Mouse (Mus musculus) ES-Bruce4 (cell line): ENCODE data around the gene Lipa. TPM values are rescaled to one million over a fixed set of nuclear protein-coding genes. Genes with fewer than 3 reads are reported as not detected.

Experiments
- H3K27ac ChIP-seq: 2 replicates; pipeline ENCODE4 v1.5.1; 2012; ENCODE audit warnings: low read length, inconsistent platforms; ENCODE audit not compliant: insufficient read depth
- H3K27me3 ChIP-seq: 2 replicates; pipeline ENCODE4 v1.6.1; 2012; ENCODE audit warnings: mild to moderate bottlenecking, low read length, inconsistent platforms; ENCODE audit not compliant: control insufficient read depth, poor library complexity, insufficient read depth, severe bottlenecking
- H3K36me3 ChIP-seq: 2 replicates; pipeline ENCODE4 v1.6.1; 2012; ENCODE audit warnings: inconsistent platforms, mild to moderate bottlenecking, low read length, moderate library complexity; ENCODE audit not compliant: control insufficient read depth, poor library complexity, insufficient read depth, severe bottlenecking
- H3K4me1 ChIP-seq: one replicate; pipeline ENCODE4 v1.8.1; 2011; ENCODE audit warnings: low read length; ENCODE audit not compliant: control insufficient read depth, insufficient read depth
- H3K4me3 ChIP-seq: 2 replicates; pipeline ENCODE4 v1.5.1; 2011; ENCODE audit warnings: low read depth, mild to moderate bottlenecking, low read length
- H3K9ac ChIP-seq: 2 replicates; pipeline ENCODE4 v1.6.1; 2012; ENCODE audit warnings: low read depth, mild to moderate bottlenecking, inconsistent platforms; ENCODE audit not compliant: poor library complexity, severe bottlenecking
- H3K9me3 ChIP-seq: replicated peaks from 2 replicates; pipeline ENCODE4 v1.6.1; 2012; ENCODE audit warnings: mild to moderate bottlenecking, low read length, inconsistent platforms; ENCODE audit not compliant: control insufficient read depth, poor library complexity, insufficient read depth, severe bottlenecking
- CTCF ChIP-seq: IDR thresholded peaks from one replicate; pipeline ENCODE4 v1.8.1; 2011; ENCODE audit warnings: low read depth, low read length
- EP300 ChIP-seq: IDR thresholded peaks from 2 replicates; pipeline ENCODE4 v1.6.1; 2011; ENCODE audit warnings: low read depth, low read length; ENCODE audit not compliant: insufficient read depth
- POLR2A ChIP-seq: IDR thresholded peaks from one replicate; pipeline ENCODE4 v1.8.1; 2011; ENCODE audit warnings: low read length; ENCODE audit not compliant: insufficient read depth
- polyA plus RNA-seq: library from polyadenylated mRNA; stranded (reverse); fragments of >200 nt; gene quantifications from 2 replicates; pipeline ENCODE4 v1.2.4, GENCODE M21; 2011; ENCODE audit warnings: low read depth; ENCODE audit not compliant: missing spikeins, insufficient read depth, insufficient read length

Gene Lipa
- 14.5 and 20.7 TPM in 2 replicates for polyA plus RNA-seq

GRCm38 (mm10) chr19:34526941-34527682 is at the start of gene Lipa:
Lipa (minus strand) TSS chr19:34527474.
- no peaks in the 10 kb centered on the region for H3K9me3 ChIP-seq
- H3K27me3 ChIP-seq = no peaks in the 10 kb centered on the region
- H3K9ac ChIP-seq = peak within 1 kb of the TSS; percentile 3; the same call in 1 of the 2 replicates
- no peaks in the 10 kb centered on the region for H3K36me3 ChIP-seq
- TF ChIP-seq POLR2A = no peak
- no peak for TF ChIP-seq EP300
- no peak for TF ChIP-seq CTCF
- peak within 1 kb of the TSS; percentile 62 for H3K4me3 ChIP-seq
- no peaks in the 10 kb centered on the region for H3K4me1 ChIP-seq
- H3K27ac ChIP-seq = no peak within 1 kb of the TSS

DNA sequence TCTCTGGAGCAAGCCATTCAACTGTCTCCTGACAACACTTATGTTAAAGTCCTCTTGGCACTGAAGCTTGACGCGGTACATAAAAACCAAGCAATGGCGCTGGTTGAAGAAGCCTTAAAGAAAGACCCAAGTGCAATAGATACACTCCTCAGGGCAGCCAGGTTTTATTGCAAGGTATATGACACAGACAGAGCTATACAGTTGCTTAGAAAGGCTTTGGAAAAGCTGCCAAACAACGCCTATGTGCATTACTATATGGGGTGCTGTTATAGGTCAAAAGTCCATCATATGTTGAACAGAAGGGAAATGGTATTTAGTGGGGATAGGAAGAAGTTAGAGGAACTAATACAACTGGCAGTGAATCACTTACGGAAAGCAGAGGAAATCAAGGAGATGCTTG is 46.4 kb upstream of the Lipa start:
- no peak overlapping the region for H3K9ac ChIP-seq
- no peaks in the 10 kb centered on the region for H3K9me3 ChIP-seq
- no peak overlapping the region for H3K4me3 ChIP-seq
- H3K36me3 ChIP-seq = no peaks in the 10 kb centered on the region
- TF ChIP-seq EP300 (no peak), POLR2A (no peak), CTCF (no peak)
- no peak overlapping the region for H3K27ac ChIP-seq
- H3K27me3 ChIP-seq = no peaks in the 10 kb centered on the region
- H3K4me1 ChIP-seq = no peaks in the 10 kb centered on the region

DNA sequence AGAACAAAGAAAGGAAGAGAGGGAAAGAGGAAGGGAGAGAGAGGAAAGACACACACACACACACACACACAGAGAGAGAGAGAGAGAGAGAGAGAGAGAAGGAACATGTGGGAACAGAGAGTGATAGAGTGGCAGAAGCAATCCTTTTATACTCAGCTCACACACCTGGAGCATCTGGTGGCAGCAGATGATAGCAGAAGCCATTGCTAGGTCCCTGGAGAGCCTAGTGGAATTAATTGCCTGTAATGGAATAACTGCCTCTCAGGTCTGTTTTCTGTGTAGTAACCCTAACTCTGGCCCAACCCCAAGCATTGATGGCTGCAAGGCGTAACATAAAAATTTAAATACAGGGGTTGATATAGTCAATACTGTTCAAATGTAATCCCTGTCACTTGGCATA is 43.8 kb upstream of the Lipa start:
- H3K27me3 ChIP-seq = no peaks in the 10 kb centered on the region
- H3K9me3 ChIP-seq = no peaks in the 10 kb centered on the region
- H3K36me3 ChIP-seq = no peaks in the 10 kb centered on the region
- H3K9ac ChIP-seq = no peak overlapping the region
- TF ChIP-seq CTCF = no peak
- TF ChIP-seq POLR2A = no peak
- TF ChIP-seq EP300 = no peak
- H3K4me1 ChIP-seq = no peaks in the 10 kb centered on the region
- H3K27ac ChIP-seq = no peak overlapping the region
- no peak overlapping the region for H3K4me3 ChIP-seq

GRCm38 (mm10) chr19:34569896-34570476 is 42.7 kb upstream of the Lipa start:
- TF ChIP-seq EP300 (no peak), POLR2A (no peak), CTCF (no peak)
- Histone ChIP-seq H3K9ac (no peak overlapping the region), H3K4me1 (no peaks in the 10 kb centered on the region), H3K36me3 (no peaks in the 10 kb centered on the region), H3K9me3 (no peaks in the 10 kb centered on the region), H3K27me3 (no peaks in the 10 kb centered on the region), H3K4me3 (no peak overlapping the region), H3K27ac (no peak overlapping the region)

- H3K4me3 ChIP-seq = no peak overlapping the region
- no peak overlapping the region for H3K27ac ChIP-seq
- H3K36me3 ChIP-seq = no peaks in the 10 kb centered on the region
- no peaks in the 10 kb centered on the region for H3K27me3 ChIP-seq
- no peak overlapping the region for H3K9ac ChIP-seq
- no peaks in the 10 kb centered on the region for H3K4me1 ChIP-seq
- TF ChIP-seq CTCF (no peak), POLR2A (no peak), EP300 (no peak)
- H3K9me3 ChIP-seq = no peaks in the 10 kb centered on the region
Measured at GRCm38 (mm10) chr19:34568988-34569895, 42.0 kb upstream of the Lipa start.
